Mouse (Mus musculus) C2C12 (cell line): ENCODE data around the gene Palld.

Source experiments
- CTCF ChIP-seq: IDR thresholded peaks from one replicate; pipeline ENCODE4 v1.5.1; 2011; ENCODE audit not compliant: control insufficient read depth, insufficient read depth, insufficient read length
- MYOG ChIP-seq: IDR thresholded peaks from one replicate; pipeline ENCODE4 v1.6.1; 2011; ENCODE audit not compliant: control insufficient read depth, insufficient read length; ENCODE audit errors: extremely low read depth
- USF1 ChIP-seq: IDR thresholded peaks from one replicate; pipeline ENCODE4 v1.6.1; 2011; ENCODE audit warnings: low read depth, mild to moderate bottlenecking, control low read depth, moderate library complexity

GRCm38 (mm10) chr8:61497110-61497509, 405.4 kb downstream of the Palld start:
- TF ChIP-seq USF1 (no peak), CTCF (no peak), MYOG (no peak)
